Mouse (Mus musculus) kidney, postnatal 10 days (tissue): ENCODE results near the gene Acsl5.

ENCODE experiments used
- DNase-seq: peaks from one replicate; pipeline ENCODE4 v3.0.0; 2021; ENCODE audit warnings: mixed read lengths

Gene Acsl5

GRCm38 (mm10) chr19:55251383-55252124 is at the start of gene Acsl5:
Acsl5 (plus strand) TSS chr19:55251938.
- no peak for DNase-seq

- DNase-seq = peak; percentile 67
Measured at GRCm38 (mm10) chr19:55206482-55207138, 45.1 kb upstream of the Acsl5 start.

GRCm38 (mm10) chr19:55207205-55207604 is 44.5 kb upstream of the Acsl5 start:
- DNase-seq = no peak

- DNase-seq = no peak
Measured at GRCm38 (mm10) chr19:55207746-55208538, 43.8 kb upstream of the Acsl5 start.

GRCm38 (mm10) chr19:55208654-55209053 is 43.1 kb upstream of the Acsl5 start:
- no peak for DNase-seq

- no peak for DNase-seq
Measured at GRCm38 (mm10) chr19:55209084-55209483, 42.7 kb upstream of the Acsl5 start.

- no peak for DNase-seq
Measured at GRCm38 (mm10) chr19:55211698-55212097, 40.0 kb upstream of the Acsl5 start.

GRCm38 (mm10) chr19:55213617-55214340 is 38.0 kb upstream of the Acsl5 start:
- DNase-seq = no peak

- DNase-seq = no peak
Measured at GRCm38 (mm10) chr19:55216876-55217275, 34.9 kb upstream of the Acsl5 start.

- peak; percentile 57 for DNase-seq
Measured at GRCm38 (mm10) chr19:55217365-55217764, 34.4 kb upstream of the Acsl5 start.

GRCm38 (mm10) chr19:55218192-55218739 is 33.5 kb upstream of the Acsl5 start:
- peak; percentile 91 for DNase-seq

- DNase-seq = no peak
Measured at GRCm38 (mm10) chr19:55218741-55219221, 33.0 kb upstream of the Acsl5 start.

GRCm38 (mm10) chr19:55219359-55219758 is 32.4 kb upstream of the Acsl5 start:
- peak; percentile 43 for DNase-seq

- DNase-seq = no peak
Measured at GRCm38 (mm10) chr19:55221208-55221607, 30.5 kb upstream of the Acsl5 start.

GRCm38 (mm10) chr19:55222268-55222667 is 29.5 kb upstream of the Acsl5 start:
- DNase-seq = no peak

GRCm38 (mm10) chr19:55226621-55227020 is 25.1 kb upstream of the Acsl5 start:
- no peak for DNase-seq

- DNase-seq = no peak
Measured at GRCm38 (mm10) chr19:55227135-55227534, 24.6 kb upstream of the Acsl5 start.

- DNase-seq = no peak
Measured at GRCm38 (mm10) chr19:55231081-55231480, 20.7 kb upstream of the Acsl5 start.

GRCm38 (mm10) chr19:55232136-55232535 is 19.6 kb upstream of the Acsl5 start:
- no peak for DNase-seq

- peak; percentile 64 for DNase-seq
Measured at GRCm38 (mm10) chr19:55236026-55236425, 15.7 kb upstream of the Acsl5 start.

GRCm38 (mm10) chr19:55236564-55236963 is 15.2 kb upstream of the Acsl5 start:
- DNase-seq = no peak

- no peak for DNase-seq
Measured at GRCm38 (mm10) chr19:55239766-55240426, 11.8 kb upstream of the Acsl5 start.
